Mouse (Mus musculus): ENCODE measurements at regions not wholly inside any gene's neighbourhood (a gene's known extent, or its start where the extent isn't known, plus 50 kb on each side); places are given as distances from the start of the nearest gene placed in this dataset.

DNA sequence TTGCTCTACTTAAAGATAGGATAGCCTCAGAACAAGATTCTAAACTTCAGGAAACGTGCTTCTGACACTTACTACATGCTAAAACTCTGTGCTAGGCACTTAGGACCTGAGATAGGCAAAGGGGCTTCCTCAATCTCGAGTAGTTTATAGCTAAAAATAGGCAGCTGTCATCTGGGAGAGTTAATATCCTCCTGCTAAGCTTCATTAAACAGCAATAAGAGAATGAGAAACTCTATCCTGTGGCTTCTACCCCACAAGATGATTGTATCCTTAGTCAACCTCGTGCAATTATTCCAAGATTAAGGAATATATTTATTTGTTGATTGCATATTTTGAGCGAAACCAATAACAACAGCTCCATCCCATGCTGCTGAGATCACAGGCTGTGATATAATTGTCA is 85.4 kb upstream of the Cav2 start:
- Histone ChIP-seq H3K4me1 (ENCODE audit: control insufficient read depth, insufficient read depth, low read length) (peaks cover 6% of the 10 kb centered on the region; the same call in 1 of the 2 replicates), H3K9me3 (replicated peaks; ENCODE audit: control insufficient read depth, low read length) (no peaks in the 10 kb centered on the region), H3K36me3 (ENCODE audit: control insufficient read depth, insufficient read depth) (no peaks in the 10 kb centered on the region), H3K27me3 (ENCODE audit: control insufficient read depth, insufficient read depth, low read length) (peaks cover 2% of the 10 kb centered on the region; the same call in 1 of the 2 replicates), H3K4me2 (ENCODE audit: low read depth, low read length) (no peak overlapping the region), H3K9ac (ENCODE audit: low read length) (no peak overlapping the region), H3K27ac (ENCODE audit: low read length) (no peak overlapping the region), H3K4me3 (ENCODE audit: low read length) (no peak overlapping the region)
- no peak for ATAC-seq (replicated peaks; ENCODE audit: extremely low read depth, insufficient read depth, low FRiP score)
- 44% methylated on average over 4 of the region's 4 CpGs for WGBS

DNA sequence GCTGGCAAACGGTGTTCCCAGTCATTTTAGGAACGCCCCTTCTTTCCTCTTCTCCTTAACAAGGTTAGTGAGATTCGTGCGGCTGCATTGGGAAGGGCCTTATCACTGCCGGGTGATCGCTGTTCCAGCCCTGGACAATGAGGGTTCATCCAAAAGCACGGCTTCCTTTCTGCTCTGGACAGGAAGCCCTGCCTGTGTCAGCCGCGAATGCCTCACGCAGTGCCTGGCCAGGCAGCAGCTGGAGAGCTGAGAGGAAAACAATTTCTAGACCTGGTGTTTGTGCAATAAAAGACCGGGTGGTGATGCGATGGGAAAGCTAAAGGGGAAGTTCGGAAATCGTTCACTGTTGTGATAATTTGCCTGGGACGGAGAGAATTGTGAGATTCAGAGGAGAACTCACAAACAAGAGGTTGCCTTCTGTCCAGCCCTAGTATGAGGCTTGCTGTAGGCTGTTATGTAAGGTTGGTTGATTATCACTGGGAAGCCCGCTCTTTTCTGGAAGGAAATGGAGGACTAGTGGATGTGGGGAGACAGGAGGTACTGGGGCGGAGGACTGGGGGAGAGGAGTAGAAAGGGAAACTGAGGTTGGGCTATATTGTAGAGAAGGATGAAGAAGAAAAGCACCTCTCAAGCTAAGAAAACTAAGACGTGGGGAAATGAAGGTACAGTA is 83.1 kb upstream of the Cav2 start:
- peak overlapping the region; percentile 44 for H3K4me2 ChIP-seq (ENCODE audit: low read depth, low read length)
- WGBS: 34% methylated on average over 18 of the region's 18 CpGs
- peak; percentile 74 for ATAC-seq (replicated peaks; ENCODE audit: extremely low read depth, insufficient read depth, low FRiP score)

DNA sequence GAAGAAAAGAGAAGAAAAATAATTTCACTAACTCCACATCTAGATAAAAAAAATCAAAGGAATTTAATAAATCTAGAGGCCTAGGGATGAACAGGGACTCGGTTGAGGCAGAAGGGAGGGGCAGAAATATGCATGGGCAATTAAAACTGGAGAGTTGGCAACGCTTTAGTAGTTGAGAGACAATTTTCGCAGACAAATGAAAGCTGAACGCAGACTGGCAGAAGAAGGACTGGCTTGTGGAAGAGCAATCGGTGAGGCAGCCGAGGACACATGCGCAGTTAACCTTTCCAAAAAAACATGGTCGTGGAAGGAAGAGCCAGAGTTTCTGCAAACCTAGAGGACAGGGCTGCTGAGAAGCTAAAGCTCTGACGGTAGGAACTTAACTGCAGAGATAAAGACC is 82.1 kb upstream of the Cav2 start:
- H3K9me3 ChIP-seq (replicated peaks; ENCODE audit: control insufficient read depth, low read length): no peaks in the 10 kb centered on the region
- peaks cover 6% of the 10 kb centered on the region; the same call in 1 of the 2 replicates for H3K4me1 ChIP-seq (ENCODE audit: control insufficient read depth, insufficient read depth, low read length)
- WGBS: 58% methylated on average over 9 of the region's 9 CpGs

More for the DNA sequence above, 83.1 kb upstream of the Cav2 start:
- Histone ChIP-seq H3K4me3 (ENCODE audit: low read length) (peak overlapping the region; percentile 17; the same call in 1 of the 2 replicates), H3K9me3 (replicated peaks; ENCODE audit: control insufficient read depth, low read length) (no peaks in the 10 kb centered on the region), H3K4me1 (ENCODE audit: control insufficient read depth, insufficient read depth, low read length) (peaks cover 6% of the 10 kb centered on the region; the same call in 1 of the 2 replicates), H3K36me3 (ENCODE audit: control insufficient read depth, insufficient read depth) (no peaks in the 10 kb centered on the region), H3K27me3 (ENCODE audit: control insufficient read depth, insufficient read depth, low read length) (peaks cover 2% of the 10 kb centered on the region; the same call in 1 of the 2 replicates), H3K9ac (ENCODE audit: low read length) (0 out of 2 replicates have a peak overlapping the region, but pooled peaks have one; percentile 9), H3K27ac (ENCODE audit: low read length) (peak overlapping the region; percentile 80)

DNA sequence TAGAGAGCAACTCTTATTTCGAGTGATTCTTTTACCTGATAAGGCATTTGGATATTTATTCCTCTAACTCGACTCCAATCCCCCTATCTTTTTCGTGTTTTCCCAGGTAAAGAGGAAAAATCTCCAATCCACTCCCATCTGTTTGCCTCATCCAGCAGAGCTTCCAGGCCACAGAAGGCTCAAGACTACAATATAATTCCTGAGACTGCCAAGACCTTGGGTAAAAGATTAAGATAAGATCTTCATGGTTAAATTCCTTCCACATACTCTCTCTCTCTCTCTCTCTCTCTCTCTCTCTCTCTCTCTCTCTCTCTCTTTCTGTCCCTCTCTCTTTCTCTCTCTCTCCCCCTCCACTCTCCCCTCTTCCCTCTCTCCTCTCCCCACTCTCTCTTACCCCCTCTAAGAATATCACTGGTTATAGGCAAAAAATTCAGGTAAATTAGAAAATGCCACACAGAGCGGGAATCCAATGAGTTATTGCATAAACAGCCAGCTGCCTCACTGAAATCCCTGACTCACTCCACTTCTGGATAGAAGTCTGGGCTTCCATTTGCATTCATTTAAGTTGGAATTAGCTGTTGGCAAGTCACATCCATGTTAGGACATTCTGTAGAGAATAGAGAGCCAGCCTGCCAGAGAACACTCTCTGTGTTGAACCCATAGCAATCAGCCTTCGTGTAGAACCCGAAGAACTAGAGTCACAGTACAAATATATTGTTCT is 78.9 kb upstream of the Cav2 start:
- no peak for ATAC-seq (replicated peaks; ENCODE audit: extremely low read depth, insufficient read depth, low FRiP score)
- no peaks in the 10 kb centered on the region for H3K4me1 ChIP-seq (ENCODE audit: control insufficient read depth, insufficient read depth, low read length)
- no peaks in the 10 kb centered on the region for H3K9me3 ChIP-seq (replicated peaks; ENCODE audit: control insufficient read depth, low read length)
- H3K36me3 ChIP-seq (ENCODE audit: control insufficient read depth, insufficient read depth): no peaks in the 10 kb centered on the region
- no peak overlapping the region for H3K4me2 ChIP-seq (ENCODE audit: low read depth, low read length)
- H3K9ac ChIP-seq (ENCODE audit: low read length): no peak overlapping the region
- H3K27me3 ChIP-seq (ENCODE audit: control insufficient read depth, insufficient read depth, low read length): no peaks in the 10 kb centered on the region
- no peak overlapping the region for H3K27ac ChIP-seq (ENCODE audit: low read length)
- no peak overlapping the region for H3K4me3 ChIP-seq (ENCODE audit: low read length)
- 74% methylated on average over 6 of the region's 6 CpGs for WGBS

More for the DNA sequence above, 82.1 kb upstream of the Cav2 start:
- Histone ChIP-seq H3K9ac (ENCODE audit: low read length) (no peak overlapping the region), H3K27ac (ENCODE audit: low read length) (peak overlapping the region; percentile 80), H3K27me3 (ENCODE audit: control insufficient read depth, insufficient read depth, low read length) (0 out of 2 replicates have a peak, but pooled peaks cover 2% of the 10 kb centered on the region), H3K36me3 (ENCODE audit: control insufficient read depth, insufficient read depth) (no peaks in the 10 kb centered on the region), H3K4me2 (ENCODE audit: low read depth, low read length) (no peak overlapping the region), H3K4me3 (ENCODE audit: low read length) (no peak overlapping the region)
- ATAC-seq (replicated peaks; ENCODE audit: extremely low read depth, insufficient read depth, low FRiP score): no peak

DNA sequence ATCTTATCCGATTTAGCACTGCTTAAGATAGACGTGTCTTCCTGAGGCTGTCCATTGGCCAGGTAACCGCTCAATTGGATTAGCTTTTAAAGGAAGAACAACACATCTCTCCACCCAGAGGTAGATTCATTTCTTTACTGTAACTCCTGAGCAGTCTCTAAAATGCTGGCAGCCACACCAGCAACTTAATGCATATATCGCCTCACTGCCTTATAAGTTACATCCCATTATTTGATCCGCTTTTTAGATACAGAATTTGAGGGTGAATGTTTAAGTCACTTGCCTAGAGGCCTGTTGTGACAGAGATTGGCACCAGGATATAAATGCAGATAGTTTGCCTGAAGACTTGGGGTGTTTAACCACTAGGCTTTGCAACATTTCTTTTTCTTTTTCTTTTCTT is 77.7 kb upstream of the Cav2 start:
- H3K4me1 ChIP-seq (ENCODE audit: control insufficient read depth, insufficient read depth, low read length): no peaks in the 10 kb centered on the region
- no peaks in the 10 kb centered on the region for H3K36me3 ChIP-seq (ENCODE audit: control insufficient read depth, insufficient read depth)
- no peak overlapping the region for H3K9ac ChIP-seq (ENCODE audit: low read length)
- no peak for ATAC-seq (replicated peaks; ENCODE audit: extremely low read depth, insufficient read depth, low FRiP score)
- no peaks in the 10 kb centered on the region for H3K27me3 ChIP-seq (ENCODE audit: control insufficient read depth, insufficient read depth, low read length)
- WGBS: 87% methylated on average over 5 of the region's 5 CpGs
- no peak overlapping the region for H3K4me2 ChIP-seq (ENCODE audit: low read depth, low read length)
- H3K4me3 ChIP-seq (ENCODE audit: low read length): no peak overlapping the region
- no peak overlapping the region for H3K27ac ChIP-seq (ENCODE audit: low read length)
- H3K9me3 ChIP-seq (replicated peaks; ENCODE audit: control insufficient read depth, low read length): no peaks in the 10 kb centered on the region

DNA sequence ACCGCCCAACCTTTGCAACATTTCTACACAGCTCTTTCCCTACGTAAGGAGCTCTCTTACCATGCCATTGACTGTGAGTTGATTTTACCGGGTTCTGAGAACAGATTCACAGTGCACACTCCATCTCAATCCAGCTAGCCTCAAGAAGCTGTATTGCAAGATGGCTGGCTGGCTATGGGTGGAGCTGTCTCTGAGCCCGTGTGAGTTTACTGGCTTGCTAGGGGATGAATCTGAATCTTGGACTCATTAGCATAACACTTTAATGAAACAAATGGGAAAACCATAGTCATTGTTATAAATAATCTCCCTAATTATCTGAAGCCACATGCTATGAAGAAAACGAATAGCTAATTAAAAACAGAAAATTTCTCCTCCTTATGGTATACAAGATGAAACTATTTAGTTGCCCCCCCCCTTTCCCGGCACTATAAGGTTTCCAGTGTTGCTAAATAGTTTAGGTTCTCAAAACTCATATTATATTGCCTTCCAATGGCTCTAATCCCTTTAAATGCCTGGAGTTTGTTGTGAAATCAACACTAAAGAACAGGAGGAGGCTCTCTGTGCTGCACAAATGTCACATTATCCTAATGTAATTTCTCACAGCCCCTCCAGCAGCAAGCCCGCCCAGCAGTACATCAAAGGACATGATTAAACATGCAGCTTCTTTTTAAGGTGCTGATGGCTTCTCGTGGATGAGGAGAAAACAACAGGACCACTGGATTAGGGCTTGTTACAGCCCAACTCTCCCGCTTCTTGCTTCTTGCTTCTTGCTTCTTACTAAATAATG is 76.9 kb upstream of the Cav2 start:
- H3K4me3 ChIP-seq (ENCODE audit: low read length): no peak overlapping the region
- H3K4me2 ChIP-seq (ENCODE audit: low read depth, low read length): no peak overlapping the region
- H3K4me1 ChIP-seq (ENCODE audit: control insufficient read depth, insufficient read depth, low read length): no peaks in the 10 kb centered on the region
- H3K9ac ChIP-seq (ENCODE audit: low read length): no peak overlapping the region
- 75% methylated on average over 9 of the region's 9 CpGs for WGBS
- no peak for ATAC-seq (replicated peaks; ENCODE audit: extremely low read depth, insufficient read depth, low FRiP score)
- no peaks in the 10 kb centered on the region for H3K9me3 ChIP-seq (replicated peaks; ENCODE audit: control insufficient read depth, low read length)
- no peaks in the 10 kb centered on the region for H3K36me3 ChIP-seq (ENCODE audit: control insufficient read depth, insufficient read depth)
- no peak overlapping the region for H3K27ac ChIP-seq (ENCODE audit: low read length)
- no peaks in the 10 kb centered on the region for H3K27me3 ChIP-seq (ENCODE audit: control insufficient read depth, insufficient read depth, low read length)

DNA sequence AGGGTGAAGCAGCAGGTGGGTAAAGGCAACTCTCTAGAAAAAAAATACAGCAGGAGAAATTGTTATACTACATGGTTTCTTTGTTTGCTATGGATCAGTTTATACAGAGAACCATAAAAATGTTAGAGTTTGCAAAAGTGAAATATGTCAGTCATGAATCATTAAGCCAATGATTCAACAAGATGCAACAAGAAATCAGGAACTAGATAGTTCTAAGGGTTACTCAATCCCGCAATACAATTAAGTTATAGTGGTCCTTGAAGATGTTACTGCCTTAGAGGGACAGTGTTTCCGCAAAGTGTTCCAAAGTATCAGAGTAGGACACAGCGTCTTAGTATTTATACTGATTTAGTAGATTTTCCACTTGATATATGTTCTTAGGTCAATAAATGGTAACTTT is 74.1 kb upstream of the Cav2 start:
- peaks cover 3% of the 10 kb centered on the region; the same call in 1 of the 2 replicates for H3K4me1 ChIP-seq (ENCODE audit: control insufficient read depth, insufficient read depth, low read length)
- no peak overlapping the region for H3K4me3 ChIP-seq (ENCODE audit: low read length)
- no peaks in the 10 kb centered on the region for H3K27me3 ChIP-seq (ENCODE audit: control insufficient read depth, insufficient read depth, low read length)
- H3K9ac ChIP-seq (ENCODE audit: low read length): no peak overlapping the region
- ATAC-seq (replicated peaks; ENCODE audit: extremely low read depth, insufficient read depth, low FRiP score): no peak
- H3K36me3 ChIP-seq (ENCODE audit: control insufficient read depth, insufficient read depth): no peaks in the 10 kb centered on the region
- H3K9me3 ChIP-seq (replicated peaks; ENCODE audit: control insufficient read depth, low read length): no peaks in the 10 kb centered on the region
- no peak overlapping the region for H3K4me2 ChIP-seq (ENCODE audit: low read depth, low read length)
- no peak overlapping the region for H3K27ac ChIP-seq (ENCODE audit: low read length)
- 98% methylated on average over 3 of the region's 3 CpGs for WGBS

DNA sequence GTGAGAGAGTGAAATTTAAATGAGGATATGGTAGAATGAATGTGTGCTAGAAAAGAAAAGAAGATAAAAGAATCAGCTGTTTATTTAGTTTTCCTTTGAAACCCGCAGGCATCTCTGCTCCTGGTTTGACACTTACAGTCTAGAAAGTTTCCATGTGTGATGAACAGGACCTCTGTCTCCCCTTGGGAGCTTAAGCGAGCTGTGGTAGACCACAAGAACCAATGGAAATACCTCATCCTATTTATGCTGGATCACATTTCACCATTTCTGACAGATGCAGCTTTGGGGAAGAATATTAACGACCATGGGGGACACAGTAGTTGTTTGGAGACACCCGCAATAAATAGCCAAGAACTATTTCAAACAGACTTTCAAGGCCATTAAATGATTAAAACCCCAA is 71.2 kb upstream of the Cav2 start:
- 46% methylated on average over 4 of the region's 4 CpGs for WGBS
- no peak overlapping the region for H3K4me2 ChIP-seq (ENCODE audit: low read depth, low read length)
- ATAC-seq (replicated peaks; ENCODE audit: extremely low read depth, insufficient read depth, low FRiP score): no peak

More for the DNA sequence above, 71.2 kb upstream of the Cav2 start:
- Histone ChIP-seq H3K36me3 (ENCODE audit: control insufficient read depth, insufficient read depth) (no peaks in the 10 kb centered on the region), H3K9me3 (replicated peaks; ENCODE audit: control insufficient read depth, low read length) (no peaks in the 10 kb centered on the region), H3K27me3 (ENCODE audit: control insufficient read depth, insufficient read depth, low read length) (no peaks in the 10 kb centered on the region), H3K27ac (ENCODE audit: low read length) (no peak overlapping the region), H3K4me1 (ENCODE audit: control insufficient read depth, insufficient read depth, low read length) (peaks cover 3% of the 10 kb centered on the region; the same call in 1 of the 2 replicates), H3K4me3 (ENCODE audit: low read length) (no peak overlapping the region), H3K9ac (ENCODE audit: low read length) (no peak overlapping the region)
